Mouse (Mus musculus) forebrain, embryonic 12.5 days (tissue): ENCODE results near the gene Clcc1. TPM values are rescaled to one million over a fixed set of nuclear protein-coding genes. Genes with fewer than 3 reads are reported as not detected.

ENCODE experiments used
- polyA plus RNA-seq: library from polyadenylated mRNA; unstranded; fragments of >200 nt; fragmentation: Nextera tagmentation; extraction: Ambion mirVana; gene quantifications from 2 replicates; pipeline ENCODE4 v1.2.1, GENCODE M21; 2016

Clcc1 gene
- polyA plus RNA-seq, 1 experiment from 2014 or later, result 65.5 TPM

Other genes with a start within 250 kb of the Clcc1 start
- 60.4 and 61.3 TPM in 2 replicates for gene Celsr2, start 238.4 kb upstream of the Clcc1 start, polyA plus RNA-seq
- 186 and 205 TPM in 2 replicates for gene Sars, start 208.7 kb upstream of the Clcc1 start, polyA plus RNA-seq
- gene 1700013F07Rik, start 119.8 kb upstream of the Clcc1 start, polyA plus RNA-seq, result 0.76 and 1.2 TPM in 2 replicates
- gene 5330417C22Rik, start 117.4 kb upstream of the Clcc1 start, polyA plus RNA-seq, result 3.7 and 5.9 TPM in 2 replicates
- 59.4 and 65.8 TPM in 2 replicates for gene Tmem167b, start 91.4 kb upstream of the Clcc1 start, polyA plus RNA-seq
- gene Taf13, start 82.2 kb upstream of the Clcc1 start, polyA plus RNA-seq, result 55.7 and 58.5 TPM in 2 replicates
- 51.1 and 55.9 TPM in 2 replicates for gene Wdr47, start 62.6 kb upstream of the Clcc1 start, polyA plus RNA-seq
- 103 and 110 TPM in 2 replicates for gene Gpsm2, start 68.4 kb downstream of the Clcc1 start, polyA plus RNA-seq
- gene Aknad1, start 85.7 kb downstream of the Clcc1 start, polyA plus RNA-seq, result 0.04 TPM in 1 of 2 replicates, not detected in the other
- 21.3 and 23.1 TPM in 2 replicates for gene Stxbp3, start 186.6 kb downstream of the Clcc1 start, polyA plus RNA-seq
- 0.22 TPM in 1 of 2 replicates, not detected in the other for gene Fndc7, start 236.1 kb downstream of the Clcc1 start, polyA plus RNA-seq